Mouse (Mus musculus) liver, embryonic 13.5 days (tissue): Measurements from ENCODE around the gene Hspd1. TPM values are rescaled to one million over a fixed set of nuclear protein-coding genes. Genes with fewer than 3 reads are reported as not detected.
A peak's percentile ranks its signal among the peaks of the same experiment; 100 is the strongest.

ENCODE experiments used
- ATAC-seq: fragments of 200-750 bp; cut with Nextera tagmentation; 2 replicates; pipeline ENCODE4 v1.8.0; 2017; ENCODE audit warnings: low read depth, mild to moderate bottlenecking, moderate number of reproducible peaks, moderate library complexity
- DNase-seq: peaks from one replicate; pipeline ENCODE4 v3.0.0; 2022
- H3K27ac ChIP-seq: fragments of 300-500 bp; sonication (generic); 2 replicates; pipeline ENCODE4 v1.5.1; 2015; ENCODE audit warnings: moderate library complexity, mild to moderate bottlenecking, inconsistent platforms
- H3K27me3 ChIP-seq: fragments of 300-500 bp; sonication (generic); 2 replicates; pipeline ENCODE4 v1.6.1; 2015; ENCODE audit warnings: mild to moderate bottlenecking, inconsistent platforms
- H3K36me3 ChIP-seq: fragments of 300-500 bp; sonication (generic); 2 replicates; pipeline ENCODE4 v1.6.1; 2015; ENCODE audit warnings: mild to moderate bottlenecking, inconsistent platforms
- H3K4me1 ChIP-seq: fragments of 300-500 bp; sonication (generic); replicated peaks from 2 replicates; pipeline ENCODE4 v1.6.1; 2015; ENCODE audit warnings: inconsistent platforms
- H3K4me2 ChIP-seq: fragments of 300-500 bp; sonication (generic); 2 replicates; pipeline ENCODE4 v1.6.1; 2015; ENCODE audit warnings: inconsistent platforms, mild to moderate bottlenecking, moderate library complexity
- H3K4me3 ChIP-seq: fragments of 300-500 bp; sonication (generic); replicated peaks from 2 replicates; pipeline ENCODE4 v1.5.1; 2015; ENCODE audit warnings: mild to moderate bottlenecking, inconsistent platforms
- H3K9ac ChIP-seq: fragments of 300-500 bp; sonication (generic); 2 replicates; pipeline ENCODE4 v1.6.1; 2015; ENCODE audit warnings: mild to moderate bottlenecking, inconsistent platforms
- H3K9me3 ChIP-seq: fragments of 300-500 bp; sonication (generic); replicated peaks from 2 replicates; pipeline ENCODE4 v1.6.1; 2016; ENCODE audit warnings: inconsistent platforms
- WGBS: fragments of 180-500 bp; shearing (Covaris S2); methylation state at CpG from one replicate; pipeline ENCODE4 v1.1.7; 2015; ENCODE audit not compliant: insufficient replicate concordance; 5-methylcytosine and 5-hydroxymethylcytosine counted together
- polyA plus RNA-seq: library from polyadenylated mRNA; unstranded; fragments of >200 nt; fragmentation: Nextera tagmentation; extraction: Ambion mirVana; gene quantifications from 2 replicates; pipeline ENCODE4 v1.2.1, GENCODE M21; 2015

The Hspd1 gene
- polyA plus RNA-seq, 1 experiment from 2014 or later = 478 TPM

DNA sequence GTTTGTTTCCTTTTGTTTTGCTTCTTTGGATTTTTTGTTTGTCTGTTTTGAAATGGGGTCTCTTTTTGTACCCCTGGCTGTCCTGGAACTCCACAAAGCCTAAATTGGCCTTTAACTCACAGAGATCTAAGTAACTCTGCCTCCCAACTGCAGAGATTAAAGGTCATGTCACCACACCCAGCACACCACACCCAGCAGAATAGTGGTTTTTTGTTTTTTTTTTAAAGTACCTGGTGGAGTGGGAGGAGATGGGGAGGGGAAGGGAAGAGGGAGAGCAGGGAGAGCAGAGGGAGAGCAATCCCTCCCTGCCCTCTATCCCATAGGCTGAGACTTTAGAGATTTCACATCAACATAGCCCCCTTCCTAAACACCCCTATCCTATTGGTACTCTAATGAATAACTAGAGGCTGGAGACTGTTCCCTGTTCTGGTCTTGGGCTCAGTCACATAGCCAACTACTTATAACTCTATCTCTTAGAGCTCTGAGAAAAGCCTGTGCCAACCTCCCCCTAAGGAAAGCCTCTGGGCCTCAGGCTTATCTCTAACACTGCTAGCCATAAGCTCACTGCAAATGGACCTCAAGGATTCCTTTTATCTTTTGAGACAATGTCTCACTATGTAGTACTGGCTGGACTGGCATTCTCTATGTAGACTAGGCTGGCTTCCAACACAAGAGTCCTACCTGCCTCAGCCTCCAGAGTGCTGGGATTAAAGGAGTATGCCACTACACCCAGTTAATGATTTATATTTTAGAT, 56.8 kb downstream of the Hspd1 start:
- peak; percentile 18 for DNase-seq
- H3K4me2 ChIP-seq = no peak overlapping the region
- H3K9me3 ChIP-seq = no peaks in the 10 kb centered on the region
- H3K4me1 ChIP-seq = peaks cover 47% of the 10 kb centered on the region
- no peak overlapping the region for H3K4me3 ChIP-seq
- ATAC-seq = peak; percentile 56
- H3K27me3 ChIP-seq = no peaks in the 10 kb centered on the region
- H3K36me3 ChIP-seq = no peaks in the 10 kb centered on the region
- no peak overlapping the region for H3K9ac ChIP-seq
- peak overlapping the region; percentile 44 for H3K27ac ChIP-seq

GRCm38 (mm10) chr1:55029446-55029845, 58.6 kb downstream of the Hspd1 start:
- peak overlapping the region; percentile 74 for H3K27ac ChIP-seq
- H3K4me3 ChIP-seq = peak overlapping the region; percentile 43
- DNase-seq (no peak), ATAC-seq (no peak)
- H3K9ac ChIP-seq = peak overlapping the region; percentile 67; the same call in 1 of the 2 replicates
- H3K36me3 ChIP-seq = no peaks in the 10 kb centered on the region
- no peaks in the 10 kb centered on the region for H3K27me3 ChIP-seq
- 42% methylated on average over 4 of the region's 4 CpGs for WGBS
- H3K4me2 ChIP-seq = peak overlapping the region; percentile 63
- no peaks in the 10 kb centered on the region for H3K9me3 ChIP-seq
- peaks cover 59% of the 10 kb centered on the region for H3K4me1 ChIP-seq

DNA sequence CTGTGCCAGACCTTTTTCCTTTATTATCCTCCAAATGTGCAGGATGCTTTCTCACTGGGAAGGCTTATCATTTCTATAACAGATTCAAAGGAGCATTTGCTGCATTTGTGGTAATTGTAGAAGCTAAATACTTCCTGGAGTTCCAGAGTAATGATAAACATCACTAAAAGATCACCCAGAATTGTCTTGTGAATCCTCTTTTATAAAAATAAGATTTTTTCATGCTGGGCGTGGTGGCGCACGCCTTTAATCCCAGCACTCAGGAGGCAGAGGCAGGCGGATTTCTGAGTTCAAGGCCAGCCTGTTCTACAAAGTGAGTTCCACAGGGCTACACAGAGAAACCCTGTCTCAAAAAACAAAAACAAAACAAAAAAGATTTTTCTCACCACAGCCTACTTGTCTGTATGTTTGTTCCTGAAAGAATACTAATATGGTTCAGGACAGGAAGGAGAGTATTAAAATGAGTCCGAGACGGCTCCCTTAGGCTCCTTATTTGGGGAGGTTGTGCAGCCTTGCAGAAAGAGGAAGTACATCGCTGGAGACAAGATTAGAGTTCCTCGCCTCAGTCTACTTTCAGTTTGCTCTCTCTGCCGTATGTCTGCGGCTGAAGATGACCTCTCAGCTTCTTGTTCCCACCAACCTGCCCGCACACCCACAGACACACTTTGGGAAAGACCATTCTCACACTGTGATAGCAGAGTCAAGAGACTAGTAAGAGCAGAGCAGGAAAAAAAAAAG, 59.4 kb downstream of the Hspd1 start:
- Histone ChIP-seq H3K9ac (peak overlapping the region; percentile 67), H3K27me3 (no peaks in the 10 kb centered on the region), H3K4me1 (peaks cover 67% of the 10 kb centered on the region), H3K36me3 (no peaks in the 10 kb centered on the region; the same call in 1 of the 2 replicates), H3K27ac (peak overlapping the region; percentile 74), H3K4me3 (peak overlapping the region; percentile 43), H3K4me2 (peak overlapping the region; percentile 63), H3K9me3 (no peaks in the 10 kb centered on the region)
- 30% methylated on average over 11 of the region's 11 CpGs for WGBS
- peak; percentile 22 for DNase-seq
- no peak for ATAC-seq

- no peak for DNase-seq
- Histone ChIP-seq H3K27me3 (no peaks in the 10 kb centered on the region), H3K9me3 (no peaks in the 10 kb centered on the region), H3K9ac (peak overlapping the region; percentile 98; the same call in 1 of the 2 replicates), H3K4me1 (peaks cover 74% of the 10 kb centered on the region), H3K4me2 (peak overlapping the region; percentile 68), H3K27ac (peak overlapping the region; percentile 95), H3K36me3 (no peaks in the 10 kb centered on the region; the same call in 1 of the 2 replicates), H3K4me3 (peak overlapping the region; percentile 87)
- no peak for ATAC-seq
- 80% methylated on average over 1 of the region's 1 CpGs for WGBS
Measured at GRCm38 (mm10) chr1:55027966-55028365, 60.1 kb downstream of the Hspd1 start.

Other genes with a start within 250 kb of the Hspd1 start
- 3.0 and 3.6 TPM in 2 replicates for gene Ankrd44, start 161.9 kb downstream of the Hspd1 start, polyA plus RNA-seq
- 171 and 213 TPM in 2 replicates for gene Sf3b1, start 60.8 kb downstream of the Hspd1 start, polyA plus RNA-seq
- gene Coq10b, start 35.5 kb downstream of the Hspd1 start, polyA plus RNA-seq = 17.6 and 20.6 TPM in 2 replicates
- 600 and 712 TPM in 2 replicates for gene Hspe1, start 111 bp downstream of the Hspd1 start, polyA plus RNA-seq
- gene Mob4, start 43.0 kb upstream of the Hspd1 start, polyA plus RNA-seq = 45.0 and 58.2 TPM in 2 replicates
- 0.52 and 0.81 TPM in 2 replicates for gene Rftn2, start 138.5 kb upstream of the Hspd1 start, polyA plus RNA-seq
- gene Mars2, start 148.9 kb upstream of the Hspd1 start, polyA plus RNA-seq = 3.0 and 3.2 TPM in 2 replicates